Mouse (Mus musculus) brain, embryonic 14.5 days (tissue): ENCODE data around the gene Dcaf10. TPM values are rescaled to one million over a fixed set of nuclear protein-coding genes. Genes with fewer than 3 reads are reported as not detected.
"Not testable (repeated sequence)": the region's sequence is repeated elsewhere in the genome, so short reads cannot be mapped to it uniquely, and the experiment has no call there.

Experiments
- DNase-seq: peaks from one replicate; pipeline ENCODE4 v3.0.0-alpha.2; 2011; ENCODE audit warnings: low read depth
- CTCF ChIP-seq: fragments of 200-500 bp; IDR thresholded peaks from 2 replicates; pipeline ENCODE4 v1.5.1; 2012; ENCODE audit warnings: inconsistent platforms, mild to moderate bottlenecking, moderate library complexity, borderline replicate concordance; ENCODE audit not compliant: insufficient read depth, insufficient read length; ENCODE audit errors: extremely low read depth
- POLR2A ChIP-seq: fragments of 200-500 bp; IDR thresholded peaks from 2 replicates; pipeline ENCODE4 v1.6.1; 2012; ENCODE audit warnings: mild to moderate bottlenecking, inconsistent platforms, borderline replicate concordance; ENCODE audit not compliant: poor library complexity, insufficient read depth, insufficient read length, severe bottlenecking; ENCODE audit errors: extremely low read depth
- polyA plus RNA-seq: library from polyadenylated mRNA; depleted of rRNA; stranded (reverse); fragments of >200 nt; gene quantifications from 2 replicates; pipeline ENCODE4 v1.2.3, GENCODE M21; 2012

Dcaf10 gene
- polyA plus RNA-seq, 1 experiment = 13.3 TPM

GRCm38 (mm10) chr4:45356653-45357052 lies 14.8 kb downstream of the Dcaf10 start:
- TF ChIP-seq CTCF (no peak), POLR2A (no peak)
- DNase-seq = no peak

GRCm38 (mm10) chr4:45371261-45371660 lies 29.4 kb downstream of the Dcaf10 start:
- DNase-seq = no peak
- TF ChIP-seq POLR2A (no peak), CTCF (no peak)

GRCm38 (mm10) chr4:45374879-45375278 lies 33.0 kb downstream of the Dcaf10 start:
- TF ChIP-seq POLR2A = no peak
- no peak for TF ChIP-seq CTCF
- no peak for DNase-seq

- DNase-seq = no peak
- TF ChIP-seq POLR2A (no peak), CTCF (no peak)
These were observed 34.7 kb downstream of the Dcaf10 start for GRCm38 (mm10) chr4:45376573-45376972.

- not testable (repeated sequence) for DNase-seq
These were observed 39.1 kb downstream of the Dcaf10 start for GRCm38 (mm10) chr4:45380903-45381580.

- DNase-seq = not testable (repeated sequence)
These were observed 40.2 kb downstream of the Dcaf10 start for GRCm38 (mm10) chr4:45382133-45382532.

- DNase-seq = not testable (repeated sequence)
These were observed 45.4 kb downstream of the Dcaf10 start for GRCm38 (mm10) chr4:45387296-45387695.

- no peak for TF ChIP-seq POLR2A
- TF ChIP-seq CTCF = peak; percentile 26; the same call in 1 of the 2 replicates
- no peak for DNase-seq
These were observed 50.2 kb downstream of the Dcaf10 start for GRCm38 (mm10) chr4:45392099-45392498.

- TF ChIP-seq POLR2A (no peak), CTCF (no peak)
These were observed 50.7 kb downstream of the Dcaf10 start for GRCm38 (mm10) chr4:45392572-45392971.

GRCm38 (mm10) chr4:45392994-45393393 lies 51.1 kb downstream of the Dcaf10 start:
- TF ChIP-seq POLR2A (no peak), CTCF (no peak)

More at GRCm38 (mm10) chr4:45392572-45392971, 50.7 kb downstream of the Dcaf10 start:
- DNase-seq = no peak

GRCm38 (mm10) chr4:45393658-45394057 lies 51.8 kb downstream of the Dcaf10 start:
- no peak for DNase-seq
- TF ChIP-seq CTCF (no peak), POLR2A (no peak)

More at GRCm38 (mm10) chr4:45392994-45393393, 51.1 kb downstream of the Dcaf10 start:
- DNase-seq = no peak

GRCm38 (mm10) chr4:45396211-45396610 lies 54.3 kb downstream of the Dcaf10 start:
- DNase-seq = not testable (repeated sequence)

- DNase-seq = not testable (repeated sequence)
These were observed 56.4 kb downstream of the Dcaf10 start for GRCm38 (mm10) chr4:45398315-45398714.
